Mouse (Mus musculus) heart, adult 9 months (tissue): ENCODE data around the gene Hdac9.
A peak's percentile ranks its signal among the peaks of the same experiment; 100 is the strongest.
"Not testable (repeated sequence)": the region's sequence is repeated elsewhere in the genome, so short reads cannot be mapped to it uniquely, and the experiment has no call there.

Experiments used
- DNase-seq, 2 experiments: peaks; one replicate each; pipeline ENCODE4 v3.0.0; 2022; ENCODE audit warnings: low spot score in 2 of 2

Gene Hdac9

GRCm38 (mm10) chr12:34113336-34113735 is 803.6 kb downstream of the Hdac9 start:
- DNase-seq = no peak

GRCm38 (mm10) chr12:34092953-34093352 is 823.9 kb downstream of the Hdac9 start:
- no peak for DNase-seq

- no peak for DNase-seq
Measured at GRCm38 (mm10) chr12:34091851-34092250, 825.0 kb downstream of the Hdac9 start.

- no peak for DNase-seq
Measured at GRCm38 (mm10) chr12:34087292-34087942, 829.5 kb downstream of the Hdac9 start.

- DNase-seq = no peak
Measured at GRCm38 (mm10) chr12:34076981-34077380, 839.9 kb downstream of the Hdac9 start.

GRCm38 (mm10) chr12:34075805-34076509 is 840.9 kb downstream of the Hdac9 start:
- peak; percentile 24 to 37 for DNase-seq

GRCm38 (mm10) chr12:34052508-34052907 is 864.4 kb downstream of the Hdac9 start:
- no peak for DNase-seq

- no peak for DNase-seq
Measured at GRCm38 (mm10) chr12:34052036-34052435, 864.9 kb downstream of the Hdac9 start.

GRCm38 (mm10) chr12:34051112-34051511 is 865.8 kb downstream of the Hdac9 start:
- DNase-seq = no peak

GRCm38 (mm10) chr12:34040949-34041348 is 875.9 kb downstream of the Hdac9 start:
- DNase-seq = no peak

- DNase-seq = no peak
Measured at GRCm38 (mm10) chr12:34040061-34040460, 876.8 kb downstream of the Hdac9 start.

- DNase-seq = not testable (repeated sequence)
Measured at GRCm38 (mm10) chr12:34009796-34010195, 907.1 kb downstream of the Hdac9 start.
